8 mouse cellular contexts compared by ENCODE assay signal in genomic region chr11:75190905-75191441, GRCm38 (mm10). TPM values are rescaled to one million over a fixed set of nuclear protein-coding genes. Genes with fewer than 3 reads are reported as not detected.
DNase-seq lines count a peak whose midpoint lies in the region; ATAC-seq lines count a peak whose summit lies in the region.

Dph1 (minus strand) TSS chr11:75191241.

- 50% methylated on average over 5 of the region's 5 CpGs for WGBS in forebrain, embryonic 15.5 days
- WGBS in neural tube, embryonic 13.5 days = 50% methylated on average over 5 of the region's 5 CpGs

- H3K27me3 ChIP-seq in forebrain, embryonic 15.5 days = peaks cover 37% of the 10 kb centered on the region
- H3K27me3 ChIP-seq in neural tube, embryonic 13.5 days = peaks cover 51% of the 10 kb centered on the region

- no peaks in the 10 kb centered on the region for H3K36me3 ChIP-seq in forebrain, embryonic 15.5 days
- H3K36me3 ChIP-seq in neural tube, embryonic 13.5 days = no peaks in the 10 kb centered on the region

- ATAC-seq in forebrain, embryonic 15.5 days (replicated peaks) = no peak
- no peak for ATAC-seq in neural tube, embryonic 13.5 days (ENCODE audit: low read depth)

- peak within 1 kb of the TSS; percentile 87 for H3K4me2 ChIP-seq in forebrain, embryonic 15.5 days (replicated peaks)
- peak within 1 kb of the TSS; percentile 82 for H3K4me2 ChIP-seq in neural tube, embryonic 13.5 days

- peaks cover 51% of the 10 kb centered on the region for H3K4me1 ChIP-seq in forebrain, embryonic 15.5 days
- H3K4me1 ChIP-seq in neural tube, embryonic 13.5 days (replicated peaks) = peaks cover 56% of the 10 kb centered on the region

- intact Hi-C loops in left cerebral cortex, postnatal 10 days (cut with DNase I) = no loop called here
- intact Hi-C loops in gastrocnemius, postnatal 36 days (cut with DNase I) = no loop called here

- 0 out of 2 replicates have a peak within 1 kb of the TSS, but pooled peaks have one; percentile 12 for H3K27ac ChIP-seq in forebrain, embryonic 15.5 days (replicated peaks)
- peak within 1 kb of the TSS; percentile 50 for H3K27ac ChIP-seq in neural tube, embryonic 13.5 days (replicated peaks)

- peak within 1 kb of the TSS; percentile 66 for H3K9ac ChIP-seq in forebrain, embryonic 15.5 days (replicated peaks)
- H3K9ac ChIP-seq in neural tube, embryonic 13.5 days = peak within 1 kb of the TSS; percentile 74

- H3K4me3 ChIP-seq in forebrain, embryonic 15.5 days = peak within 1 kb of the TSS; percentile 93
- H3K4me3 ChIP-seq in neural tube, embryonic 13.5 days = peak within 1 kb of the TSS; percentile 72

- no peaks in the 10 kb centered on the region for H3K9me3 ChIP-seq in forebrain, embryonic 15.5 days
- no peaks in the 10 kb centered on the region for H3K9me3 ChIP-seq in neural tube, embryonic 13.5 days

- no peak for DNase-seq in layer of hippocampus, adult 18-20 months (ENCODE audit: low spot score in 2 of 2)
- DNase-seq in layer of hippocampus, adult 9-11 months = no peak
- DNase-seq in adrenal gland, adult 8-10 months = no peak
- no peak for DNase-seq in left cerebral cortex, postnatal 10 days (ENCODE audit: extremely low spot score in 1 of 2, low spot score in 2 of 2)
- DNase-seq in adipocyte (ENCODE audit: low spot score) = no peak
- DNase-seq in gastrocnemius, postnatal 36 days = no peak

RNA-seq across cellular contexts. Expression of gene Dph1, which starts in this region (rescaled TPM):
- total RNA-seq in layer of hippocampus, adult 18-20 months (2021) = 10 to 100 TPM; 33.2 to 33.9 TPM
- total RNA-seq in adrenal gland, adult 8-10 months (2022) = 10 to 100 TPM; 32.3 to 46.1 (median 44.7) TPM
- polyA plus RNA-seq in forebrain, embryonic 15.5 days (2015; fragmentation: Nextera tagmentation; extraction: Ambion mirVana) = 14.8 and 16.2 TPM in 2 replicates
- 10 to 100 TPM; 14.1 to 15.9 TPM for total RNA-seq in left cerebral cortex, postnatal 10 days (2021)
- 13.7 and 15.0 TPM in 2 replicates for polyA plus RNA-seq in neural tube, embryonic 13.5 days (2015; fragmentation: Nextera tagmentation; extraction: Ambion mirVana)
- 1 to 10 TPM; 4.9 to 5.2 TPM for total RNA-seq in gastrocnemius, postnatal 36 days (2021)
